Comparison of ENCODE assay signal across 8 mouse cellular contexts in genomic region chr11:76429046-76429445, GRCm38 (mm10). TPM values are rescaled to one million over a fixed set of nuclear protein-coding genes. Genes with fewer than 3 reads are reported as not detected.
DNase-seq lines count a peak whose midpoint lies in the region; ATAC-seq and TF ChIP-seq lines count a peak whose summit lies in the region.

No protein-coding gene starts in this region.

- H3K4me2 ChIP-seq in midbrain, embryonic 11.5 days: no peak overlapping the region
- H3K4me2 ChIP-seq in limb, embryonic 11.5 days (ENCODE audit: low read depth, severe bottlenecking): no peak overlapping the region

- TF ChIP-seq CTCF in gastrocnemius, adult 2 months (IDR thresholded peaks at IDR 0.05): peak; percentile 31; the same call in 1 of the 2 replicates

- H3K4me1 ChIP-seq in midbrain, embryonic 10.5 days: peaks cover 21% of the 10 kb centered on the region
- H3K4me1 ChIP-seq in midbrain, embryonic 11.5 days (ENCODE audit: control insufficient read depth, insufficient read depth, low read length): no peaks in the 10 kb centered on the region
- H3K4me1 ChIP-seq in limb, embryonic 11.5 days (ENCODE audit: control insufficient read depth, insufficient read depth, low read length): peaks cover 25% of the 10 kb centered on the region

- peak overlapping the region; percentile 60 for H3K27ac ChIP-seq in gastrocnemius, adult 2 months
- peak overlapping the region; percentile 58; the same call in 1 of the 2 replicates for H3K27ac ChIP-seq in midbrain, embryonic 10.5 days (replicated peaks)
- no peak overlapping the region for H3K27ac ChIP-seq in midbrain, embryonic 11.5 days (ENCODE audit: low read depth, low read length)
- H3K27ac ChIP-seq in limb, embryonic 11.5 days (replicated peaks; ENCODE audit: low read depth, low read length): peak overlapping the region; percentile 97

- no peak for DNase-seq in gastrocnemius, adult 2 months
- no peak for DNase-seq in gastrocnemius, postnatal 14 days
- DNase-seq in midbrain, embryonic 10.5 days (ENCODE audit: low spot score): no peak
- no peak for DNase-seq in midbrain, embryonic 11.5 days (ENCODE audit: low spot score, missing footprints)
- peak; percentile 58 for DNase-seq in limb, embryonic 11.5 days (ENCODE audit: low spot score)
- peak; percentile 69 to 79 for DNase-seq in thymus, postnatal 36 days
- DNase-seq in testis, postnatal 14 days (ENCODE audit: low spot score): no peak
- DNase-seq in adrenal gland, postnatal 4 days (ENCODE audit: low spot score in 2 of 2): no peak

- H3K9ac ChIP-seq in midbrain, embryonic 11.5 days (ENCODE audit: low read length): no peak overlapping the region
- no peak overlapping the region for H3K9ac ChIP-seq in limb, embryonic 11.5 days (ENCODE audit: low read length)

- WGBS in midbrain, embryonic 10.5 days: 66% methylated on average over 4 of the region's 4 CpGs
- 66% methylated on average over 4 of the region's 4 CpGs for WGBS in midbrain, embryonic 11.5 days
- 47% methylated on average over 4 of the region's 4 CpGs for WGBS in limb, embryonic 11.5 days

- H3K36me3 ChIP-seq in midbrain, embryonic 10.5 days: peaks cover 39% of the 10 kb centered on the region
- H3K36me3 ChIP-seq in midbrain, embryonic 11.5 days (ENCODE audit: control insufficient read depth, insufficient read depth, low read length): no peaks in the 10 kb centered on the region; the same call in 1 of the 2 replicates
- H3K36me3 ChIP-seq in limb, embryonic 11.5 days (ENCODE audit: control insufficient read depth, insufficient read depth, low read length): no peaks in the 10 kb centered on the region; the same call in 1 of the 2 replicates

- no peaks in the 10 kb centered on the region for H3K9me3 ChIP-seq in midbrain, embryonic 10.5 days (replicated peaks)
- no peaks in the 10 kb centered on the region for H3K9me3 ChIP-seq in midbrain, embryonic 11.5 days (ENCODE audit: control insufficient read depth, low read length)
- no peaks in the 10 kb centered on the region for H3K9me3 ChIP-seq in limb, embryonic 11.5 days (ENCODE audit: control insufficient read depth, low read length)

- no peaks in the 10 kb centered on the region for H3K27me3 ChIP-seq in midbrain, embryonic 10.5 days (ENCODE audit: low read depth, poor library complexity, severe bottlenecking)
- H3K27me3 ChIP-seq in midbrain, embryonic 11.5 days (ENCODE audit: control insufficient read depth, insufficient read depth, low read length): no peaks in the 10 kb centered on the region
- H3K27me3 ChIP-seq in limb, embryonic 11.5 days (ENCODE audit: control insufficient read depth, insufficient read depth, low read length): no peaks in the 10 kb centered on the region

- no peak for ATAC-seq in midbrain, embryonic 11.5 days (ENCODE audit: low FRiP score)
- no peak for ATAC-seq in limb, embryonic 11.5 days (ENCODE audit: insufficient number of reproducible peaks, low FRiP score, low TSS enrichment, low read depth)

- H3K4me3 ChIP-seq in gastrocnemius, adult 2 months: no peak overlapping the region
- no peak overlapping the region for H3K4me3 ChIP-seq in midbrain, embryonic 10.5 days
- no peak overlapping the region for H3K4me3 ChIP-seq in midbrain, embryonic 11.5 days (ENCODE audit: low read depth, low read length)
- no peak overlapping the region for H3K4me3 ChIP-seq in limb, embryonic 11.5 days (ENCODE audit: low read depth, low read length)

- intact Hi-C loops in gastrocnemius, adult 2 months (cut with DNase I): no loop called here
- intact Hi-C loops in gastrocnemius, postnatal 14 days (cut with DNase I; ENCODE audit: low total_unique reads): no loop called here

RNA-seq across cellular contexts. Expression of gene Timm22, which starts 22.3 kb away (rescaled TPM):
- 10 to 100 TPM; 29.0 to 45.0 TPM for total RNA-seq in gastrocnemius, adult 2 months (2021)
- total RNA-seq in gastrocnemius, postnatal 14 days (2021): 10 to 100 TPM; 38.6 to 46.2 TPM
- polyA plus RNA-seq in midbrain, embryonic 10.5 days (2016; fragmentation: Nextera tagmentation; extraction: Ambion mirVana): 127 and 128 TPM in 2 replicates
- 117 and 118 TPM in 2 replicates for polyA plus RNA-seq in midbrain, embryonic 11.5 days (2014; fragmentation: Nextera tagmentation; extraction: Ambion mirVana)
- polyA plus RNA-seq in limb, embryonic 11.5 days (2014; fragmentation: Nextera tagmentation; extraction: Ambion mirVana): 135 and 152 TPM in 2 replicates
- 10 to 100 TPM; 46.5 to 52.9 TPM for total RNA-seq in adrenal gland, postnatal 4 days (2021)

RNA-seq across cellular contexts. Expression of gene Nxn, which starts 30.1 kb away (rescaled TPM):
- 10 to 100 TPM; 42.0 to 49.3 TPM for total RNA-seq in gastrocnemius, adult 2 months (2021)
- total RNA-seq in gastrocnemius, postnatal 14 days (2021): 10 to 100 TPM; 28.7 to 28.8 TPM
- 59.3 and 59.5 TPM in 2 replicates for polyA plus RNA-seq in midbrain, embryonic 10.5 days (2016; fragmentation: Nextera tagmentation; extraction: Ambion mirVana)
- polyA plus RNA-seq in midbrain, embryonic 11.5 days (2014; fragmentation: Nextera tagmentation; extraction: Ambion mirVana): 43.8 and 51.3 TPM in 2 replicates
- polyA plus RNA-seq in limb, embryonic 11.5 days (2014; fragmentation: Nextera tagmentation; extraction: Ambion mirVana): 45.7 and 57.3 TPM in 2 replicates
- total RNA-seq in adrenal gland, postnatal 4 days (2021): 10 to 100 TPM; 26.4 to 28.3 TPM

Comparison
In these comparisons a context has a peak if more than half of its experiments do, and no peak if none do; other contexts are left out.
1. DNase-seq: peak in limb, embryonic 11.5 days (single experiment) and thymus, postnatal 36 days (2 of 2); none in gastrocnemius, adult 2 months (single experiment), gastrocnemius, postnatal 14 days (single experiment), midbrain, embryonic 10.5 days (single experiment), midbrain, embryonic 11.5 days (single experiment), testis, postnatal 14 days (single experiment) and adrenal gland, postnatal 4 days (0 of 2).